Mouse (Mus musculus) mature B cell (primary cell): ENCODE data around the gene Kmt5a.
"Not testable (repeated sequence)": the region's sequence is repeated elsewhere in the genome, so short reads cannot be mapped to it uniquely, and the experiment has no call there.

Experiments used
- in situ Hi-C: fragments of 300-500 bp; cut with MboI; formaldehyde crosslinking; loops from 2 replicates; pipeline ENCODE4 v1.14.3; 2019

Gene Kmt5a

DNA sequence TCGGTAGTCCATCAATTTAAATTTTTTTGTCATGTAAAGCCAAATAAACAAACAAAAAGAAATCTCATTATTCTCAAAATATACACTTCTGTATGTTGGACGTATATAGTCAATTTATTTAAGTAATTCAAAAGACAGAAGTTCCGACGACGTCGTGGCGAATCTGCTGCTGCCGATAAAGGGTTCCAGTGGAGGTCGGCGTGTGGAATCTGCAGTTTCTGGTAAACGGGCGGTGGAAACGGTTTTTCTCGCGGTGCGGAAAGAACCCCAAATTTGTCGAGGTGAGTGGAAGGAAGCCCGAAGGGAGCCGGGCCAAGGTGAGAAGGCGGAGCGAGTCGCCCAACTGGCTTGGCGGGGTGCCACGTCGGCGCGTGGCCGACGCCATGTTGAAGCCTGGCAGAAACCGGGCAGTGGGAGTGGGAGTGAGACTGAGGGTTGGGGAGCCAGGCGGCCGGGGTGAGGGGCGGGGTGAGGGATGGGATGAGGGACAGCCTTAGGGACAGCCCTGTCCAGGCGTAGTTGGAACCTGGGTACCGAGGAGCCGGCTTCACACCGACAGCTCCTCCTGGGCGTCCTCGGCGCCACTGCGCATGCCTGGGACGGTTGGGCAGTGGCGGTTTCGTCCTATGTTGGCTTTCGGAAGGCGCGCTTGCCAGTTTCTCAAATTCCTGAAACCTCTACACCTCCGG is 43.4 kb downstream of the Kmt5a start, which contains the start of gene Snrnp35:
Gene Snrnp35, plus strand, starts transcription at position 169 of the 689 bp plus-strand sequence.
- in situ Hi-C loops, result loop anchor here (10.0 kb wide), 1 partner anchor 52 kb away; the partner anchor contains the start of gene Rilpl1

DNA sequence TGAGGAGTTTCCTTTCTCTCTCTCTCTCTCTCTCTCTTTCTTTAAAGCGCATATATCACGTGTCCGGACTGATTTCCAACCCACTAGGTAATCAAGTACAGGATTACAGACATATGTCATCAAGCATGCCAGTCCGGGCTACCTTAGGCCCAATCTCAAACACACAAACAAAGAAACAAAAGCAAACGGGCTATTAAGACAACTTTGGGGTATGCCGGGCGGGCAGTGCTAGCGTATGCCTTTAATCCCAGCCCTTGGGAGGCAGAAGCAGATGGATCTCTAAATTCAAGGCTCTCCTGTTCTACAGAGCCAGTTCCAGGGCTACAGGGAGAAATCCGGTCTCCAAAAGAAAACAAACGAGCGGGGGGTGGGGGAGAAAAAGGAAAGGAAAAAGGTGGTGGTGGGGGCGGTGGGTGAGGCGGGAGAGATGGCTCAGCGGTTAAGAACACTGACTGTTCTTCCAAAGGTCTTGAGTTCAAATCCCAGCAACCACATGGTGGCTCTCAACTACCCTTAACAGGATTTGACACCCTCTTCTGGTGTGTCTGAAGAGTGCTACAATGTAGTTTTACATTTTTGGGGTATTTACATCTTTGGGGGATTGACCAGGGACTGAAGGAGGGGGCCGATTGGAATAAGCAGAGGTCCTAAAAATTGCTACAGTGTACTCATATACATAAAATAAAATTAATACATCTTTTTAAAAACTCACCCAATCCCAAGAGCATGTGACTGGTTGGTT is 44.1 kb downstream of the Kmt5a start:
- in situ Hi-C loops, result loop anchor here (10.0 kb wide), 1 partner anchor 51 kb away; the partner anchor contains the start of gene Rilpl1

DNA sequence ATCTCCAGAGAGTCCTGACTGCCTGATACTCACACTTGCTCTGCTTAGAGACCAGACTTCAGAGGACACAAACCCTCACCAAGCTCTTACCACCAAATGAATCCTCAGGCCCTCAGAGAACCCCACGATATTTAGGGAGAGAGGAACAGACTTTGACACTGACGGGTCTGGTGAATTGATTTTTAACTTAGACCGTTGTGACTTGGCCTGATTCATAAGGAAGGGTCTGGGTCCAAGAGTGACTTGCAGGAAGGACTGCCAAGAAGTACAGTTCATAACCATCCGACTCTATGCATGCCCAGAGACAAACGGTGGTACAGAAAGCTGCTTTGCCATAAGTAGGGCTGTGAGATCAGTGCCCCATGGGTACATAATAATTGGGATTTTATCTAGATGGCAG is 45.9 kb downstream of the Kmt5a start:
- in situ Hi-C loops, result loop anchor here (10.0 kb wide), 1 partner anchor 49 kb away; the partner anchor contains the start of gene Rilpl1

DNA sequence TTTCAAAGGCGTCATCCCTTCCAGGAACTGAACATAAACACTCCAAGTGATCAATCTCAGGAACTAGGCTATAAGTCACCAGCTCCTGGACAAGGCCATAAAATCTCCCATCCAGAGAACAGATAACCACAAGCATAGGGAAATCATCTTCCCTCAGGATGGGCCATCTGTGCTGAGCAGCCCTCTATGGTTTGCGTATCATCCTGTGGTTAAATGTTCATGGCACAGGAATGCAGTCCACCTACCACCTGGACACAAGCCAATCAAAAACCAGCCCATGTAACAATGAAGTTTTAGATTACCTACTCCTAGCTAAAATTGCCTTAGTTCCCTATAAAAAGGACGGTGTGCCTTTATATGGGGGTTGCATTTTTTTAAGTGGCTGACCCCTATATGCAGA is 49.2 kb downstream of the Kmt5a start:
- in situ Hi-C loops, result loop anchor here (10.0 kb wide), 1 partner anchor 46 kb away; the partner anchor contains the start of gene Rilpl1

DNA sequence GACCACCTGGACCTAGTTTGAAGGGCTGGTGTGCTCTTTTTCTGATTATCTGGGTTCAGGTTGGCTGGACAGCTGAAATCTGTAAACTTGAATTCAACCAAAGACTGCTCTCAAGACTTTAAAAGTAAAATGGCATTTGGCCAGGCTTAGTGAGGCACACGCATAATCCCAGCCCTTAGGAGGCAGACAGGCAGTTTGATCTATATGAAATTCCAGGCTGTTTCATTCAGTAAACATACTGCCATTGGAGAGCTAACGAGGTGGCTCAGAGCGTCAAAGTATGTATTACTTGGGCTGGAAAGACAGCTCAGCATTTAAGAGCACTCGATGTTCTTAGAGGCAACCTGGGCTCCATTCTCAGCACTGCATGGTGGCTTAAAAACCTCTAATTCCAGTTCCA is 52.0 kb downstream of the Kmt5a start:
- in situ Hi-C loops, result loop anchor here (10.0 kb wide), 1 partner anchor 57 kb away; the partner anchor contains the start of gene Kmt5a

DNA sequence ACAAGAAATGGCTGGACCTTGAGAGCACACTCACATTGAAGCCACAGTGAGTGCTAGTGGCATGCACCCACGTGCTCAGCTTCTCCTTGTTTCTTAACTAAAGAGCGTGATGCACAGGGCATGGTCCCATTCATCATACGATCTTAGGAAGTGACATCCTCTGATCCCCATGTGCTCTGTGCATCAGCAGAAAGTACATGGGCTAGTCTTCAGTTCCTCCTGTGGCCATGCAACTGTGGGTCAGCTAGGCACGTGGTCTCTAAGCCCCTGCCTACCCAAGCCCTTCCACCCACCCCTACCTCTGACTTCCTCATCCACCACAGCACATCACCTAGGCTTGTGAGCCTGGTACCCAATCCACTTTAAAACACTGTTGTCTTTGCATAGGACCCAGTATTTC is 52.9 kb downstream of the Kmt5a start:
- in situ Hi-C loops, result loop anchor here (10.0 kb wide), 1 partner anchor 58 kb away; the partner anchor contains the start of gene Kmt5a

DNA sequence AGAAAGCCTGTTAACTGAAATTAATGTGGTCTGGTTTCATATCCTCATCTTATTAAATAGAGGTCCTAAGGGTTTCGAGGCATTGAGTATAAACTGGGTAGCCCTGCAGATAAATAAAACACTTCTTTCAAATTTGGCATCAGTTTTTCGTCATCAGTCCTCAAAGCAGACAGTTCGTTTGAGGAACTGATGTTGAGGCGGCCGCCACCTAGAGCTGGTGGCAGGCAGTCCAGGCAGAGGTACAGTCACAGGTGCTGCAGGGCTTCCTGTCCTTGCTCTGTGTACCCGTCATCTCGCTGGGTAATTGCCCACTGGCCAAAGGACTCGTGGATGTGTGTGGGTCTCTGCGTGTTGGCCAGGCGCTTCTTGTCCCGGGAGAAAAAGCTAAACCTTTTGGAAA is 53.7 kb downstream of the Kmt5a start:
- in situ Hi-C loops, result loop anchor here (10.0 kb wide), 1 partner anchor 59 kb away; the partner anchor contains the start of gene Kmt5a

DNA sequence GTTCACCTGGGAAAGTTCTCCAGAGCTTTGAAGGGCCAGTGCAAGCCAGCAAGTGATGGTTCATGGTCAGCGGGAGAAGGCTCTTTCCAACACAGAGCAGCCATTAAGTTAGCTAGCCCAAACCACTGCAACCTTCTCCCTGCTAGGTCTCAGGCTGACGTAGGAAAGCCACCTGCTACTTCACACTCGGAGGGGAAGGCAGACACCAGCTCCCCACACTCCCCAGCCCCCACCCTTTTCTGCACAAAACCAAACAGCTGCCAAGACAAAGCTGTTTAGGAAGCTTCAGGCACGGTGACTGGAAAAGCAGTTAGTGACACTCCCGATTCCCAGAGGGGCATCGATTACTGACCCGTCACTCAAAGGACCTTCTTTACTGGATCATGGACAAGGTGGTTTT is 55.8 kb downstream of the Kmt5a start:
- in situ Hi-C loops, result loop anchor here (10.0 kb wide), 1 partner anchor 61 kb away; the partner anchor contains the start of gene Kmt5a

DNA sequence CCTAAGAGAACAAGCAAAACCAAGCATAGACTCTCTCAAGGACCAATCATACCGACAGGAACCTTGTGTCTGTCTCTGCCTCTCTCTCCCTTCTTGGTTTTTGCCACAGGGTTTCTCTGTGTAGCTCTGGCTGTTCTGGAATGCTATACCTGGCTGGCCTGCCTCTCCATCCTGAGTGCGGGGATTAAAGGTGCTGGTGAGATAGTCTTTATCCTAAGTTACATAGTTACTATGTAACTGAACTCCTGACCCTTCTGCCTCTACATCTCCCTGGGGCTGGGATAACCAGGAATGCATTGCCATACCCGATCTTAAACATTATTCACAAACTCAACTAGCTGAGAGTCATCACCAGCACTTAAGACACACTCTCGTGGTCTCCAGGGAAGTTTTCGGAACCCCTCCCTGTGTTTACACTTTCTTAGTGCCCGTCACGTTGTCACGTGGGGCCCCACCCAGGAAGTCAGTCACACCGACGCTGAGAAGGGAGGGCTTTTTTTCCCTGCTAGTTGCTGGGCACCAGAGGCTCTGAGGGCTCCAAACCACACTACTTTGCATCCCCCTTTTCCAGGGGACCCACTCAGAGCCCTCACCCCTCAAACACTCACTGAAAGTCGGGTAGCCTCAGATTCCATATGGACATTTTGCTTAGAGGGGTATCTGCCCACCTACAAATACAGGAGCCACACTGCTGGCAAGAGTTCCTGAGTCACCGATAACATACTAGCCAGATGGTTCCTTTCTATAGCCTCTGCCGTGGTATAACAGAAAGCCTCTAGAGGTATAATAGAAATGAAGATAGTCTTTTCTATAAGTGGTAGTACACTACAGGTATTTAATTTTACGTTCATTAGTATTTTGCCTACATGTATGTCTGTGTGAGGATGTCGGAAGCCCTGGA is 57.1 kb downstream of the Kmt5a start:
- in situ Hi-C loops, result loop anchor here (10.0 kb wide), 1 partner anchor 62 kb away; the partner anchor contains the start of gene Kmt5a

DNA sequence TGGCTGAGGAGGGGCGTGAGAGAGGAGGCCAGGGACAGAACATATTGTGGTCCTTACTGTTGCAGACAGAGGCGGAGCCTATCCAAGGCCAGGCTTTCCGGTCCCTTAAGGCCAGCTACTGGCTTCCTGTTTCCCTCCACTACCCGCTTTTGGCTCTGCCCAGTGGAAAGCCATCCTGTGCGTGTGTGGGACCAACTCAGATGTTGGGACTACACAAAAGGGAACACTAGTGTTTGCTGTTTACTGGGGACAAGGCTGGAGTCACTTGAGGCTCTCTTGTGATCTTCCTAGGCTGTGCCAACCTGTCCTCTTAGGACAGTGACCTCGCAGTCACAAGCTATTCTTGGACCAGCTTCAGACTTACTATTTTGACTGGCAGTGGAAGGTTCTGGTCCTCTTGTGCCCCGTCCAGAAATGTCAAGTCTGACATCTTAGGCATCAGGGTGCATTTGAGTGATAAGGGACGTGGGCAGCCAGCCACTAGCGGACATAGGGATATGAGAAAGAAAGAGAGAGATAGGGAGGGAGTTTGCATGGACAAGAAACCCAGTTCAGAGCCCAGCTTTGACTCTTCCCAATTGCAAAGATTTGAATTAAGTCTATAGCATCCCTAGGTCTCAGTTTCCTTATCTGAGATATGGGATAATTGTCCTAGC is 58.6 kb downstream of the Kmt5a start:
- in situ Hi-C loops, result loop anchor here (10.0 kb wide), 1 partner anchor 64 kb away; the partner anchor contains the start of gene Kmt5a

DNA sequence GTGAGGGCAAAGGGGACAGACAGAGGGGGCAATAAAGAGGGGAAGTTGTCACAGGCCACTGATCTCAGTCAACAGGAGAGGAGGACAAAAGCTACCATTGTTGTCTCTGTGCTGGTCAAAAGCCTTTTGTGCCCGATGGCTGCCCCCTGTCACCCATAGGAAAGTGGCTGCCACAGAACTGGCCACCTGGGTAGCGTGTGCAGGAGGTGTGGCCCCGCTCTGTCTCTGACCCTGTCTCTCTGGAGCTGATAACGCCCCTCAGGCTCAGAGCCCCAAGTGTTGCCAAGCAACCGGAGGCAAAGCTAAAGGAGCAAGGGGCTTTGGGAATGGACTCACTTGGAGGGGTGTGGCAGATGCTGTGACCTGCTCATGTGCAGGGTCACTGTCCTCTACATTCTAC is 59.3 kb downstream of the Kmt5a start:
- in situ Hi-C loops, result loop anchor here (10.0 kb wide), 1 partner anchor 64 kb away; the partner anchor contains the start of gene Kmt5a

DNA sequence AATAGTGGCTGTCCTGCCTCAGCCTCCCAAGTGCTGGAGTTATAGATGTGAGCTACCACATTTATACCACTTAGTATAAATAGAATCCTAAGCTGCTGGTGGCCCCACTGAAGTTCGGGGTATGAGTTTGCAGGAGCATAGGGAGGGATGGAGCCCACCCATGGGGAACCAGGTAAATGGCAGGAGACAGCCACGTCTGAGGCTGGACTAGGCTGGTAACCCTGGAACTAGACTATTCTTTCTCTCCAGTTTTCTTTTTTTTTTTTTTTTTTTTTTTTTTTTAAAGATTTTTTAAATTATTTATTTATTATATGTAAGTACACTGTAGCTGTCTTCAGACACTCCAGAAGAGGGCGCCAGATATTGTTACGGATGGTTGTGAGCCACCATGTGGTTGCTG is 60.3 kb downstream of the Kmt5a start:
- in situ Hi-C loops, result not testable (repeated sequence)

DNA sequence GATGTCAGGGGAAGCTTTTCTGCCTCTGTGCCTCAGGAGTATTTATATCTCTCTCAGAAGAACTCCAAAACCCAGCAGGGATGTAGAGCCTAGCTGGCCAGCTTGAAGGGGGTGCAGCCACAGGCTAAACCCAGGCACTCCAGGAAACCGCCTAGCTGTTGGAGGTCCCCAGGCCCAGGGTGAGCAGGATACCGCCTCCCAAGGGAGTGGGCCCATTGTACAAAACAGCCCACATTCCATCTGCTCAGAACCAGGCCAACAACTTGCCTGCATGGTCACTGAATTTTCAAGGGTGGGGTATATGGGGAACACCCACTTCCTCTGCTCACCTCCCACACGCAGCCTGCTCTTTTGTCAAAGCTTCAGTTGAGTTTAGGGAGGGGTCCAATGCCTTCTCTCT is 60.8 kb downstream of the Kmt5a start:
- in situ Hi-C loops, result no loop called here

DNA sequence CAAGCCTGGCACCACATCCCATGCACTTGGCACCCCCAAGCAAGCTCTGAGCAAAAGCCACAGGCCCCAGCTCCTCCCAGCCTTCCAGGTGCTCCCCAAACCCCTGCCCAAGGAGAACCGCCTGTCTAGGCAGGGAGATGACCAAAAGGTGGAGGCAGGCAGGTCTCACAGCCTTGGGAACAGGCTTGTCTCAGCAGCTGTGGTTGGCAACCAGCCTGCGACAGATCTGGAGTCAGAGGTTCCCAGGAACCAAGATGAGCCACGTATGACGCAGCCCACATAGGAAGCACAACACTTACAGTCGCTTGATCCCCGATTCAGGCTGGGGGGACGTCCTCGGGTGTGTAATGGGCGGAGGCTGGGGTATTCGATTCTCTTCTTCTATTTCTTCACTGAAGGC is 61.8 kb downstream of the Kmt5a start:
- in situ Hi-C loops, result no loop called here

DNA sequence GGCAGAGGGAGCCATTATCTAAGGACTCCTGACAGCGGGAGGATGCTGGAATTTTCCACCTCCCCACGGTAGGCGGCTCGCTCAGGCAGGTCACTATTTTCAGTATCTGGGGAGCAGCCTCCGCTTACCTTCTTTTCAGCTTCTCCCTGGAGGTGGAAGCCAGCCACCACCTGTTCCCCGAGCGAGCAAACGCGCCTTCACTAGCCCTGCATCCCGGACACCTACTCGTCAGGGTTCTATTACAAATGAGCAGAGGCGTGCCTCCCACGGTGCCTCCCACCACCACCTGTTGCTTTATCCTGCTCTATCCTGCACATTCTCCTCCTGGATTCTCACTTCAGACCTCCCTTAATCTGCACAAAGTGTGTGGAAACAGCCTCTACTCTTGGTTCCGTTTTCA is 64.0 kb downstream of the Kmt5a start:
- in situ Hi-C loops, result no loop called here

DNA sequence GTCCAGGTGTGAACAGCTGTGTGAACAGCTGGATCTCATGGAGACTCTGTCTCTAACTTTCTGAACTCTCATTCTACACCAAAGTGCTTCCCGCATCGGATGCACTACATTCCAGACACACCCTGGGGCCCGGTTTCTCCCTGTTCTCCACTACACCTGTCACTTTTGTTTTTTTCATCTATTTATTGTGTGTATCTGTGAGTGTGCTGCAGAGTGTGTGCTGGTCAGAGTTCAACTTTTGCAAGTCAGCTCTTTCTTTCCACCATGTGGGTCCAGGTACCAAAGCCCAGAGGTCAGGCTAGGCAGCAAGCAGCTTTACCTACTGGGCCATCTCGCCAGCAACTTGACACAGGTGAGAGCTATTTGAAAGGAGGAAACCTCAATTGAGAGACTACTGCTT is 65.5 kb downstream of the Kmt5a start:
- in situ Hi-C loops, result no loop called here

DNA sequence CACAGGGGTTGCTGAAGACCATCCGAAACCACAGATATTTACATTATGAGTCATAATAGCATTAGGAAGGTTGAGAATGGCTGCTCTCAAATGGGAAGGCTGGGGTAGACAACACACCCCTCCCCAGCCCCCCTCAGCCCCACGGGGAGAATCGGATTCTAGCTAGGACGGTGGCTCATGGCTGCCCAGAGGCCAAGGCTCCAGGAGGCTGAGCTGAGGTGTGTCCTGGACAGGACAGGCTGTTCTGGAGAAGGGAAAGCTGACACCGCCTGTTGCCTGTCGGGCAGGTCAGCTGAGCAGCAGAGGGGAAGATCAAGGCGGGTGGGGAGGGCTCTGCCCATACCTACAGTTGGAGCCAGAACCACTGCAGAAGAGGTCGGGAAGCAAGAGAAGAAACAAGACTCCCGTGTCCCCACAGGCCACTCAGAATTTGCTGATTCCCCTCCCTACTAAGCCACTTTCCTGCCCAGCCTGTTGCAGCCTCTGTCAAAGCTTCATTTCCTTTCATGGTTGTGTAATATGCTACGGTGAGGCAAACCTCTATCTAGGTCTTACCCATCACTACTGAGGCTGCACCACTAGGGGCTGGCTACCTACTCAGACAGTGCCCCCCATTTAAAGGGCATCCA is 67.1 kb downstream of the Kmt5a start:
- in situ Hi-C loops, result no loop called here

DNA sequence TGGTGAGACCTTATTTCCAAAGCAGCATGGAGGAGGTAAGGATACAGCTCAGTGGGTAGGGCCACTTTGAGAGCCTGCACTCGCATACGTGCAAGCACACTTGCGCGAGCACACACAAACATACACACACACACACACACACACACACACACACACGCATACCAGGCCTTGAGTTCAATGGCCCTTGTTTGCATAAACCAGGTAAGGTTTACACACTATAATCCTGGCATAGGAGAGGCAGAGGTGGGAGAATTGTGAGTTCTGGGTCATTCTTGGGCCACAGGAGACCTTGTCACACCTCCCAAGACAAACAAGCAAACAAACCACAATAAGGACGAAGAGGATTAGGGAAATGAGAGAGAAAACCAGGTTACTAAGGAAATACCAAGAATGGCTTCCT is 69.5 kb downstream of the Kmt5a start:
- in situ Hi-C loops, result no loop called here

DNA sequence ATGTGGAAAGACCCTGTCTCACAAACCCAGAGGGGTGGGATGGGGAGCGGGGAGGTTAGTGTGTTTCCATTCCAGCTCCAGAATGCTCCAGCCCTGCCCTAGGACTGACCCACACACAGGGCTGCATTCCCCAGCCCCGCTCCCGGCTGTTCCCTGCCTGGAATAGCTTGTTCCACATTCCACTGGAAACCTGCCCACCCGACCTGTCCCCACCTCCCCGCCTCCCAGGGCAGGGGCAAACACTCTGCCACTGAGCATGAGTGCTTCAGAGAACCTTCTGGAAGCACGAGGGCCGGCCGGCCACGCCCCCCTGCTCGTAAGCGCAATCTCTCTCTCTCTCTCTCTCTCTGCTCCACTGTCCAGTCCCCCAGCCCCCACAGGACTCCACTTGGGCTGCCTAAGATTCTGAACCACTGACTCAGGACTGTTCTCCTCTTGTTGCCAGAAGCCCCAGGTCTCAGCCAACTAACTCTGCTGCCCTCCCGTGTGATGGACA is 70.1 kb downstream of the Kmt5a start:
- in situ Hi-C loops, result no loop called here

DNA sequence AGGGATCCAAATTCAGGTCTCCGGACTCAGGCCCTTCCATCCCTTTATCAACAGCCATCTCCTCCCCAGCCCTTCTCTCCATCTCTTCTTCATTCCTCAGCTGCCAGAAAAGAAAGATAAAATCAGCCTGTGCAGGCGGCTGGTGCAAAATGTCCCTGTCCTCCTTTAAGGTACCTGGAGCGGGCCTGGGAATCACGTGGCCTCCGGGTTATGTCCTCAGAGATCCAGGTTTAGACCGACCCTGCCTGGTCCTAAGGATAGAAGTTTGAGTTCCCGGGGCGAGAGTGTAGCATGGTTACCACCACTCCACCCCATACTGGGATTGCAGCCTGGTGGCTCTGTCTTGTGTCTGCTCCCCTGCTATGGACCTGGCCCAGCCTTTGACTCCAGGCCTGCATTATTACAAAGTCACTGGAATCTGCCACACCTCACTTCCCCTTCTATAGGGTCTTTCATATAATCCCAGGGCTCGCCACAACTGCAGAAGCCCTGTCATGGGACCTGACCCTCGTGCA is 70.9 kb downstream of the Kmt5a start:
- in situ Hi-C loops, result no loop called here
